In genomic region chr10:91171455-91172328, GRCm38 (mm10) we compare ENCODE assay signal across 8 mouse cellular contexts. TPM values are rescaled to one million over a fixed set of nuclear protein-coding genes. Genes with fewer than 3 reads are reported as not detected.
DNase-seq lines count a peak whose midpoint lies in the region; ATAC-seq and TF ChIP-seq lines count a peak whose summit lies in the region.

No protein-coding gene starts in this region.

- no peak for TF ChIP-seq CTCF in brain, embryonic 14.5 days (IDR thresholded peaks at IDR 0.05; ENCODE audit: borderline replicate concordance, extremely low read depth, insufficient read depth, insufficient read length)
- TF ChIP-seq CTCF in liver, adult 2 months (IDR thresholded peaks at IDR 0.05; ENCODE audit: low read depth, low read length): no peak

- H3K27ac ChIP-seq in heart, embryonic 11.5 days (ENCODE audit: low read depth, low read length): peak overlapping the region; percentile 100
- H3K27ac ChIP-seq in kidney, embryonic 16.5 days (ENCODE audit: low read length): peak overlapping the region; percentile 100
- H3K27ac ChIP-seq in liver, adult 2 months (replicated peaks; ENCODE audit: insufficient read depth, low read depth, low read length): peak overlapping the region; percentile 94

- no peaks in the 10 kb centered on the region for H3K9me3 ChIP-seq in heart, embryonic 11.5 days (replicated peaks; ENCODE audit: control insufficient read depth, low read length)
- no peaks in the 10 kb centered on the region for H3K9me3 ChIP-seq in kidney, embryonic 16.5 days (ENCODE audit: low read length)

- peak; percentile 96 for DNase-seq in CD4-positive helper T cell, adult 2 months (ENCODE audit: low read depth, low spot score)
- peak; percentile 97 for DNase-seq in brain, embryonic 14.5 days (ENCODE audit: low read depth)
- peak; percentile 68 for DNase-seq in liver, adult 2 months (ENCODE audit: extremely low read depth, low read depth, low spot score)
- DNase-seq in spleen, postnatal 36 days (ENCODE audit: low spot score in 2 of 2): peak; percentile 93

- peak; percentile 86 for ATAC-seq in erythroblast, adult 5-6 weeks (replicated peaks; ENCODE audit: low FRiP score, poor library complexity, severe bottlenecking)
- peak; percentile 98 for ATAC-seq in heart, embryonic 11.5 days (replicated peaks; ENCODE audit: insufficient number of reproducible peaks, low FRiP score, low TSS enrichment)
- ATAC-seq in kidney, embryonic 16.5 days (ENCODE audit: low FRiP score, low TSS enrichment): peak; percentile 96
- peak; percentile 47 for ATAC-seq in monocyte, adult 5-6 weeks (replicated peaks; ENCODE audit: insufficient number of reproducible peaks, low FRiP score, low TSS enrichment, poor library complexity, severe bottlenecking)

- H3K9ac ChIP-seq in heart, embryonic 11.5 days (ENCODE audit: low read depth, low read length): peak overlapping the region; percentile 100
- H3K9ac ChIP-seq in kidney, embryonic 16.5 days (replicated peaks; ENCODE audit: low read length): peak overlapping the region; percentile 100
- H3K9ac ChIP-seq in liver, adult 2 months (ENCODE audit: low read depth, low read length): peak overlapping the region; percentile 97

- no peaks in the 10 kb centered on the region for H3K27me3 ChIP-seq in heart, embryonic 11.5 days (ENCODE audit: control insufficient read depth, insufficient read depth, low read length)
- H3K27me3 ChIP-seq in kidney, embryonic 16.5 days (ENCODE audit: insufficient read depth, low read length): no peaks in the 10 kb centered on the region
- no peaks in the 10 kb centered on the region for H3K27me3 ChIP-seq in liver, adult 2 months (ENCODE audit: control insufficient read depth, insufficient read depth, low read length)

- under 1% methylated on average over 67 of the region's 68 CpGs for WGBS in heart, embryonic 11.5 days (ENCODE audit: insufficient replicate concordance)
- under 1% methylated on average over 67 of the region's 68 CpGs for WGBS in kidney, embryonic 16.5 days
- WGBS in liver, adult 2 months: 1% methylated on average over 67 of the region's 68 CpGs

- H3K36me3 ChIP-seq in heart, embryonic 11.5 days (ENCODE audit: control insufficient read depth, insufficient read depth, low read length): no peaks in the 10 kb centered on the region
- H3K36me3 ChIP-seq in kidney, embryonic 16.5 days (ENCODE audit: insufficient read depth, low read length): 0 out of 2 replicates have a peak, but pooled peaks cover 6% of the 10 kb centered on the region
- no peaks in the 10 kb centered on the region for H3K36me3 ChIP-seq in liver, adult 2 months (ENCODE audit: control insufficient read depth, insufficient read depth, low read length)

- peak overlapping the region; percentile 82 for H3K4me2 ChIP-seq in heart, embryonic 11.5 days
- peak overlapping the region; percentile 78 for H3K4me2 ChIP-seq in kidney, embryonic 16.5 days (replicated peaks; ENCODE audit: low read depth, low read length)

- peak; percentile 94 for TF ChIP-seq POLR2A in brain, embryonic 14.5 days (IDR thresholded peaks at IDR 0.05; ENCODE audit: borderline replicate concordance, extremely low read depth, insufficient read depth, insufficient read length, poor library complexity, severe bottlenecking)
- peak; percentile 41 for TF ChIP-seq POLR2A in liver, adult 2 months (IDR thresholded peaks at IDR 0.05; ENCODE audit: extremely low read depth, insufficient read depth, low read length)

- peaks cover 8% of the 10 kb centered on the region; the same call in 1 of the 2 replicates for H3K79me2 ChIP-seq in liver, adult 2 months (ENCODE audit: control insufficient read depth, insufficient read depth, low read length)

- H3K4me3 ChIP-seq in heart, embryonic 11.5 days (ENCODE audit: low read depth, low read length): peak overlapping the region; percentile 99
- peak overlapping the region; percentile 95 for H3K4me3 ChIP-seq in kidney, embryonic 16.5 days (ENCODE audit: low read length)
- peak overlapping the region; percentile 99 for H3K4me3 ChIP-seq in liver, adult 2 months (ENCODE audit: insufficient read depth, low read depth, low read length)

- H3K4me1 ChIP-seq in heart, embryonic 11.5 days (ENCODE audit: control insufficient read depth, insufficient read depth, low read length): peaks cover 16% of the 10 kb centered on the region
- peaks cover 23% of the 10 kb centered on the region for H3K4me1 ChIP-seq in kidney, embryonic 16.5 days (ENCODE audit: insufficient read depth, low read length)
- H3K4me1 ChIP-seq in liver, adult 2 months (ENCODE audit: control insufficient read depth, insufficient read depth, low read length): peaks cover 3% of the 10 kb centered on the region; the same call in 1 of the 2 replicates

RNA-seq across cellular contexts. Expression of gene Tmpo, which starts 9.4 kb away (rescaled TPM):
- polyA plus RNA-seq in brain, embryonic 14.5 days (2012; rRNA removed): 177 and 225 TPM in 2 replicates
- 114 and 144 TPM in 2 replicates for total RNA-seq in erythroblast, adult 5-6 weeks (2015; ENCODE audit: low replicate concordance)
- total RNA-seq in erythroblast, adult 5-6 weeks (2017; ENCODE audit: low replicate concordance): 181 and 340 TPM in 2 replicates
- polyA plus RNA-seq in heart, embryonic 11.5 days (2014; fragmentation: Nextera tagmentation; extraction: Ambion mirVana): 162 and 170 TPM in 2 replicates
- polyA plus RNA-seq in kidney, embryonic 16.5 days (2015; fragmentation: Nextera tagmentation; extraction: Ambion mirVana): 191 and 202 TPM in 2 replicates
- 38.4 and 43.3 TPM in 2 replicates for total RNA-seq in liver, adult 2 months (2014; rRNA removed)
- polyA plus RNA-seq in liver, adult 2 months (2012; rRNA removed): 10.7 and 12.1 TPM in 2 replicates
- 237 to 305 TPM (median 300 TPM) in 3 replicates for total RNA-seq in monocyte, adult 5-6 weeks (2017)

RNA-seq across cellular contexts. Expression of gene Slc25a3, which starts 47.8 kb away (rescaled TPM):
- polyA plus RNA-seq in brain, embryonic 14.5 days (2012; rRNA removed): 348 and 411 TPM in 2 replicates
- total RNA-seq in erythroblast, adult 5-6 weeks (2015; ENCODE audit: low replicate concordance): 113 and 194 TPM in 2 replicates
- 46.6 and 48.1 TPM in 2 replicates for total RNA-seq in erythroblast, adult 5-6 weeks (2017; ENCODE audit: low replicate concordance)
- polyA plus RNA-seq in heart, embryonic 11.5 days (2014; fragmentation: Nextera tagmentation; extraction: Ambion mirVana): 838 and 861 TPM in 2 replicates
- polyA plus RNA-seq in kidney, embryonic 16.5 days (2015; fragmentation: Nextera tagmentation; extraction: Ambion mirVana): 673 and 685 TPM in 2 replicates
- total RNA-seq in liver, adult 2 months (2014; rRNA removed): 222 and 288 TPM in 2 replicates
- polyA plus RNA-seq in liver, adult 2 months (2012; rRNA removed): 269 and 371 TPM in 2 replicates
- total RNA-seq in monocyte, adult 5-6 weeks (2017): 191 to 312 TPM (median 245 TPM) in 3 replicates

Comparison
In these comparisons a context has a peak if more than half of its experiments do, and no peak if none do; other contexts are left out.
1. Peak in every context shown above with its lines: DNase-seq, ATAC-seq, H3K4me3 ChIP-seq and H3K27ac ChIP-seq.
2. ATAC-seq: peak in every context shown above with its lines; median percentile 98 in heart, embryonic 11.5 days; 96 in kidney, embryonic 16.5 days; 86 in erythroblast, adult 5-6 weeks; 47 in monocyte, adult 5-6 weeks.
3. RNA of gene Tmpo, which starts 9.4 kb away (polyA plus RNA-seq): 191 to 202 TPM in kidney, embryonic 16.5 days, 177 to 225 TPM in brain, embryonic 14.5 days and 162 to 170 TPM in heart, embryonic 11.5 days; 10.7 to 12.1 TPM in liver, adult 2 months; every median in the first group is over 10 times any median in the second.